Comparison of ENCODE assay signal across 9 mouse cellular contexts in the genomic region with DNA sequence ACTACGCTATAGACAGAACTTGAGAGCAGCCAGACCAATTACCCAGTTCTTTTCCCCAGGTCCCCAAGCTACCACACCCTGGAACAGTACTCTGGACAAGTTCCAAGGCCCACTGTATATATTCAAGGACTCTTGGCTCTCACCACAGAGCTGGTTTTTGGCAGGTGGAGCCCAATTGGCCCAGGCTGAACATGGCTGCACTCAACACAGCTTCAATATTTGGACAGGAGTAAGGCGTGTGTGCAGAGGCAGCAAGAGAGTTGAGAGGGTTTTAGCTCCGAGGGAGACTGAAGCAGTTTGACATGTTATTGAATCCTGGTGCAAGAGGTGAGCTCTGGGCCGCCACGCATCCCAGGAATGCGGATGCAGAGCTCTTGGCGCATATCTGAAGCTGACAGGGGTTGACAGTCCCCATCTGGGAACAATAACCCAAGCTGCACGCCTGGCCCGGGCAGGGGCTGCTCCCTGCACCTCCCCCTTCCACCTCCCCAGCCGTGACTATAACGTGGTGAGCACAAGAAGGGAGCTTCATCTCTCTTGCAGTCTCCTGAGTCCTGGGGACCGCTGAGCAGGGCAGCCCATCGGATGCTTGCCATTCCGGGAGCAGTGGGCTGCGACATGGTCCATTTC. TPM values are rescaled to one million over a fixed set of nuclear protein-coding genes. Genes with fewer than 3 reads are reported as not detected.
DNase-seq lines count a peak whose midpoint lies in the region; ATAC-seq lines count a peak whose summit lies in the region.
"Had no signal": no experiment of that assay in that cellular context is flagged by ENCODE, and none has a peak within 500 bp of the region (broad histone marks: within the 10 kb centered on the region; RNA-seq: fewer than 3 reads in every experiment).

No protein-coding gene starts in this region.

- peak overlapping the region; percentile 63 for H3K9ac ChIP-seq in heart, embryonic 14.5 days (ENCODE audit: low read length)
- H3K9ac ChIP-seq in midbrain, embryonic 12.5 days (replicated peaks), result peak overlapping the region; percentile 34
- H3K9ac ChIP-seq: liver, embryonic 13.5 days had no signal

- H3K4me1 ChIP-seq in heart, embryonic 14.5 days (ENCODE audit: control insufficient read depth in 2 of 2, insufficient read depth in 2 of 2, low read length in 2 of 2), result peaks cover 46 to 55% of the 10 kb centered on the region in 2 experiments
- peaks cover 9% of the 10 kb centered on the region for H3K4me1 ChIP-seq in midbrain, embryonic 12.5 days

- no peaks in the 10 kb centered on the region for H3K27me3 ChIP-seq in heart, embryonic 14.5 days (ENCODE audit: control insufficient read depth, insufficient read depth, low read length)
- H3K27me3 ChIP-seq in midbrain, embryonic 12.5 days, result peaks cover 47% of the 10 kb centered on the region
- H3K27me3 ChIP-seq: liver, embryonic 13.5 days had no signal

- peak overlapping the region; percentile 30 to 31; a peak in 3 of 4 replicates for H3K4me3 ChIP-seq in heart, embryonic 14.5 days (ENCODE audit: control insufficient read depth in 1 of 2, insufficient read depth in 1 of 2, low read depth in 1 of 2, low read length in 2 of 2)
- peak overlapping the region; percentile 25 for H3K4me3 ChIP-seq in midbrain, embryonic 12.5 days
- H3K4me3 ChIP-seq: liver, embryonic 13.5 days had no signal

- peak overlapping the region; percentile 67 for H3K4me2 ChIP-seq in heart, embryonic 14.5 days (ENCODE audit: low read length)
- peak overlapping the region; percentile 48 for H3K4me2 ChIP-seq in midbrain, embryonic 12.5 days (replicated peaks)
- H3K4me2 ChIP-seq: liver, embryonic 13.5 days had no signal

- DNase-seq in Muller cell, postnatal 12 days (ENCODE audit: inconsistent ontology term), result peak; percentile 90
- DNase-seq in embryo, embryonic 10.5 days (ENCODE audit: low spot score), result peak; percentile 83
- DNase-seq in kidney, postnatal 10 days, result peak; percentile 78
- DNase-seq in left cerebral cortex, adult 11 months (ENCODE audit: low spot score), result no peak
- DNase-seq in ovary, postnatal 10 days (ENCODE audit: low spot score), result no peak
- DNase-seq: liver, embryonic 13.5 days had no signal

- no peaks in the 10 kb centered on the region for H3K9me3 ChIP-seq in heart, embryonic 14.5 days (ENCODE audit: control insufficient read depth, low read length)
- no peaks in the 10 kb centered on the region for H3K9me3 ChIP-seq in midbrain, embryonic 12.5 days
- H3K9me3 ChIP-seq: liver, embryonic 13.5 days had no signal

- H3K27ac ChIP-seq in heart, embryonic 14.5 days (replicated peaks in 1 of 2; ENCODE audit: control insufficient read depth in 1 of 2, insufficient read depth in 1 of 2, low read depth in 2 of 2, low read length in 2 of 2), result peak overlapping the region; percentile 85 to 94
- H3K27ac ChIP-seq in midbrain, embryonic 12.5 days (replicated peaks), result 0 out of 2 replicates have a peak overlapping the region, but pooled peaks have one; percentile 30
- H3K27ac ChIP-seq: liver, embryonic 13.5 days had no signal

- 2% methylated on average over 15 of the region's 15 CpGs for WGBS in heart, embryonic 14.5 days
- 26% methylated on average over 15 of the region's 15 CpGs for WGBS in midbrain, embryonic 12.5 days

- ATAC-seq in heart, embryonic 14.5 days (ENCODE audit: insufficient number of reproducible peaks, insufficient read depth, low FRiP score, low read depth), result peak; percentile 89
- peak; percentile 85 for ATAC-seq in midbrain, embryonic 12.5 days (ENCODE audit: low FRiP score, low read depth)
- ATAC-seq in megakaryocyte progenitor cell, adult 5-6 weeks (replicated peaks; ENCODE audit: poor library complexity), result no peak

- no peaks in the 10 kb centered on the region for H3K36me3 ChIP-seq in heart, embryonic 14.5 days (ENCODE audit: control insufficient read depth, insufficient read depth, low read length)
- H3K36me3 ChIP-seq in midbrain, embryonic 12.5 days, result no peaks in the 10 kb centered on the region
- H3K36me3 ChIP-seq: liver, embryonic 13.5 days had no signal

RNA-seq across cellular contexts. Expression of a gene that starts 33.7 kb away (rescaled TPM):
- 85.9 and 92.3 TPM in 2 replicates for polyA plus RNA-seq in heart, embryonic 14.5 days (2014; fragmentation: Nextera tagmentation; extraction: Ambion mirVana)
- 26.5 and 31.3 TPM in 2 replicates for polyA plus RNA-seq in midbrain, embryonic 12.5 days (2016; fragmentation: Nextera tagmentation; extraction: Ambion mirVana)
- total RNA-seq in megakaryocyte progenitor cell, adult 5-6 weeks (2015), result 0.12 and 0.68 TPM in 2 replicates
- 0.47 and 0.54 TPM in 2 replicates for total RNA-seq in megakaryocyte progenitor cell, adult 5-6 weeks (2017)

Comparison
In these comparisons a context has a peak if more than half of its experiments do, and no peak if none do; other contexts are left out.
1. DNase-seq: peak in Muller cell, postnatal 12 days (single experiment), embryo, embryonic 10.5 days (single experiment) and kidney, postnatal 10 days (single experiment); none in left cerebral cortex, adult 11 months (single experiment) and ovary, postnatal 10 days (single experiment).